Mouse (Mus musculus): ENCODE results near the gene Pigc.

- TF ChIP-seq CTCF (IDR thresholded peaks at IDR 0.05; ENCODE audit: low read depth) (no peak), EP300 (IDR thresholded peaks at IDR 0.05; ENCODE audit: low read depth) (no peak)
These were observed 49.4 kb upstream of the Pigc start for GRCm38 (mm10) chr1:161919594-161919993.
